Comparison of ENCODE assay signal across 10 mouse cellular contexts in the genomic region with DNA sequence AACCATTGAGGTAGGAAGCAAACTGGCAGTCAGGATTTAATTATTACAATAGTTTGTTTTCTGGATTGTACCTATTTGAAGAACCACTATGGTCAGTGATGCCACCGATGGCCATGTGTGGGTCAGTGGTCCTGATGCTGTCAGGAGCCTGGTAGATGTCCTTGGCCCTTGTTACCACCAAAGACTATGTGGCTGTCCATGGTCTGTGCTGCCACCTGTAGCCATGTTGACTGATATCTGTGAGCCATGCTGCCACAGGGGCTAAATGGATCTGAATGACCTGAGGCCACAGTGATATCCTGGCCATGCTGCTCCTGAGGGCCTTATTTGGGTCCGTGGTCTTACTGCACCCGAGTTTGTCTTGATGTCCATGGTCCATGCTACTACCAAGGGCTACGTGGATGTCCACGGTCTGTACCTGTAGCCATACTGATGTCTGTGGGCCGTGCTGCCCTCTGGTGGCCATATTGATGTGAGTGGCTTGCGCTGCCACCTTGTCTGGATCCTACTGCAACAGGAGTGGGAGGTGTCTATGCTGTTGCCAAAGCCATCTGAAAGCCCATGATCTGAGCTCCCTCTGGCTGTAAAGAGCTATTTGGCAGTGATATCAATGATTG. TPM values are rescaled to one million over a fixed set of nuclear protein-coding genes. Genes with fewer than 3 reads are reported as not detected.
DNase-seq lines count a peak whose midpoint lies in the region; ATAC-seq and TF ChIP-seq lines count a peak whose summit lies in the region.
"Had no signal": no experiment of that assay in that cellular context is flagged by ENCODE, and none has a peak within 500 bp of the region (broad histone marks: within the 10 kb centered on the region; RNA-seq: fewer than 3 reads in every experiment).

No protein-coding gene starts in this region.

- H3K9me3 ChIP-seq in forebrain, embryonic 11.5 days (ENCODE audit: control insufficient read depth, low read length) = no peaks in the 10 kb centered on the region
- no peaks in the 10 kb centered on the region for H3K9me3 ChIP-seq in kidney, postnatal 0 days (replicated peaks; ENCODE audit: low read length)

- H3K9ac ChIP-seq in forebrain, embryonic 11.5 days (ENCODE audit: low read length) = no peak overlapping the region
- H3K9ac ChIP-seq in kidney, postnatal 0 days (ENCODE audit: low read depth, low read length) = no peak overlapping the region

- H3K4me3 ChIP-seq in forebrain, embryonic 11.5 days (ENCODE audit: low read depth, low read length) = no peak overlapping the region
- H3K4me3 ChIP-seq in kidney, postnatal 0 days (replicated peaks; ENCODE audit: low read depth, low read length) = no peak overlapping the region
- no peak overlapping the region for H3K4me3 ChIP-seq in spleen, adult 2 months (ENCODE audit: extremely low read depth, insufficient read depth, insufficient read length)
- H3K4me3 ChIP-seq: myocyte had no signal

- no peak overlapping the region for H3K4me2 ChIP-seq in forebrain, embryonic 11.5 days (ENCODE audit: low read depth, low read length, severe bottlenecking)
- no peak overlapping the region for H3K4me2 ChIP-seq in kidney, postnatal 0 days (ENCODE audit: low read length)

- TF ChIP-seq POLR2A in spleen, adult 2 months (IDR thresholded peaks at IDR 0.05; ENCODE audit: low read depth, low read length) = no peak

- no peaks in the 10 kb centered on the region for H3K36me3 ChIP-seq in forebrain, embryonic 11.5 days (ENCODE audit: control insufficient read depth, insufficient read depth, low read length)
- H3K36me3 ChIP-seq in kidney, postnatal 0 days (ENCODE audit: insufficient read depth, low read length) = no peaks in the 10 kb centered on the region
- no peaks in the 10 kb centered on the region for H3K36me3 ChIP-seq in spleen, adult 2 months (ENCODE audit: control insufficient read depth, insufficient read depth, low read length)

- H3K27ac ChIP-seq in forebrain, embryonic 11.5 days (ENCODE audit: low read depth, low read length) = no peak overlapping the region
- H3K27ac ChIP-seq in kidney, postnatal 0 days = no peak overlapping the region
- no peak overlapping the region for H3K27ac ChIP-seq in spleen, adult 2 months (ENCODE audit: insufficient read depth, low read length)

- 29% methylated on average over 7 of the region's 7 CpGs for WGBS in forebrain, embryonic 11.5 days
- WGBS in kidney, postnatal 0 days = 33% methylated on average over 7 of the region's 7 CpGs
- 22% methylated on average over 7 of the region's 7 CpGs for WGBS in spleen, adult 2 months

- no peaks in the 10 kb centered on the region; the same call in 1 of the 2 replicates for H3K4me1 ChIP-seq in forebrain, embryonic 11.5 days (replicated peaks; ENCODE audit: control insufficient read depth, insufficient read depth, low read length)
- no peaks in the 10 kb centered on the region for H3K4me1 ChIP-seq in kidney, postnatal 0 days (replicated peaks; ENCODE audit: insufficient read depth, low read length)
- no peaks in the 10 kb centered on the region for H3K4me1 ChIP-seq in spleen, adult 2 months (ENCODE audit: control insufficient read depth, insufficient read depth, insufficient read length)

- TF ChIP-seq CTCF in kidney, postnatal 0 days (IDR thresholded peaks at IDR 0.05; ENCODE audit: low read depth) = peak; percentile 70
- peak; percentile 71; the same call in 1 of the 2 replicates for TF ChIP-seq CTCF in spleen, adult 2 months (IDR thresholded peaks at IDR 0.05; ENCODE audit: extremely low read depth, insufficient read depth, insufficient read length, insufficient replicate concordance)

- no peak for DNase-seq in cerebellum, adult 11 months
- peak; percentile 48 for DNase-seq in CD4-positive helper T cell, adult 2 months (ENCODE audit: low read depth, low spot score)
- peak; percentile 54 for DNase-seq in brain, adult 2 months (ENCODE audit: low read depth, low spot score)
- DNase-seq in forebrain, embryonic 11.5 days (ENCODE audit: low spot score) = peak; percentile 81
- DNase-seq in kidney, postnatal 0 days (ENCODE audit: low spot score) = peak; percentile 28
- peak; percentile 7 to 59 for DNase-seq in spleen, adult 2 months (ENCODE audit: low read depth in 1 of 2, low spot score in 2 of 2)

- H3K27me3 ChIP-seq in forebrain, embryonic 11.5 days (ENCODE audit: control insufficient read depth, insufficient read depth, low read length) = peaks cover 30% of the 10 kb centered on the region
- peaks cover 11% of the 10 kb centered on the region for H3K27me3 ChIP-seq in kidney, postnatal 0 days (ENCODE audit: insufficient read depth, low read length)
- H3K27me3 ChIP-seq in spleen, adult 2 months (ENCODE audit: control insufficient read depth, insufficient read depth, low read length) = peaks cover 1% of the 10 kb centered on the region; the same call in 1 of the 2 replicates

- ATAC-seq in cerebellum, adult (ENCODE audit: insufficient number of reproducible peaks, low FRiP score, low TSS enrichment) = 0 out of 2 replicates have a peak, but pooled peaks have one; percentile 36
- peak; percentile 84 for ATAC-seq in forebrain, embryonic 11.5 days (replicated peaks; ENCODE audit: low FRiP score)
- no peak; the same call in 1 of the 2 replicates for ATAC-seq in kidney, postnatal 0 days (replicated peaks; ENCODE audit: low FRiP score, low read depth)
- ATAC-seq in megakaryocyte, adult 5-6 weeks (ENCODE audit: poor library complexity, severe bottlenecking) = peak; percentile 78

RNA-seq across cellular contexts. Expression of a gene that starts 10.0 kb away (rescaled TPM):
- 0.24 and 0.44 TPM in 2 replicates for polyA plus RNA-seq in forebrain, embryonic 11.5 days (2014; fragmentation: Nextera tagmentation; extraction: Ambion mirVana)
- not detected in 2 replicates for polyA plus RNA-seq in kidney, postnatal 0 days (2015; fragmentation: Nextera tagmentation; extraction: Ambion mirVana)
- total RNA-seq in megakaryocyte, adult 5-6 weeks (2015) = not detected in 2 replicates
- not detected in 2 replicates for total RNA-seq in megakaryocyte, adult 5-6 weeks (2017)
- polyA plus RNA-seq in spleen, adult 2 months (2012; rRNA removed) = not detected in 2 replicates
- total RNA-seq: heart, postnatal 36 days had no signal
- polyA plus RNA-seq: myocyte had no signal

RNA-seq across cellular contexts. Expression of a gene that starts 31.8 kb away (rescaled TPM):
- polyA plus RNA-seq in forebrain, embryonic 11.5 days (2014; fragmentation: Nextera tagmentation; extraction: Ambion mirVana) = 70.2 and 73.3 TPM in 2 replicates
- polyA plus RNA-seq in kidney, postnatal 0 days (2015; fragmentation: Nextera tagmentation; extraction: Ambion mirVana) = 37.4 and 40.2 TPM in 2 replicates
- 41.6 and 47.0 TPM in 2 replicates for total RNA-seq in megakaryocyte, adult 5-6 weeks (2015)
- total RNA-seq in megakaryocyte, adult 5-6 weeks (2017) = 32.6 and 41.0 TPM in 2 replicates
- polyA plus RNA-seq in spleen, adult 2 months (2012; rRNA removed) = 1.9 and 2.3 TPM in 2 replicates

Comparison
In these comparisons a context has a peak if more than half of its experiments do, and no peak if none do; other contexts are left out.
1. RNA of a gene that starts 31.8 kb away (polyA plus RNA-seq): 70.2 to 73.3 TPM in forebrain, embryonic 11.5 days and 37.4 to 40.2 TPM in kidney, postnatal 0 days; 1.9 to 2.3 TPM in spleen, adult 2 months; every median in the first group is over 10 times any median in the second.